Mouse (Mus musculus) neutrophil, adult 5-6 weeks (primary cell): Measurements from ENCODE around the gene Klf6. TPM values are rescaled to one million over a fixed set of nuclear protein-coding genes. Genes with fewer than 3 reads are reported as not detected.

Experiments used
- ATAC-seq: fragments of 151-379, 151-347 bp; 2 replicates; pipeline ENCODE4 v1.8.0; 2017; ENCODE audit warnings: mild to moderate bottlenecking, moderate TSS enrichment; ENCODE audit not compliant: insufficient number of reproducible peaks, poor library complexity, low FRiP score, severe bottlenecking; ENCODE audit errors: extremely low read depth
- total RNA-seq: library from RNA; stranded (forward); fragments of 200-1000 nt; gene quantifications from 2 replicates; pipeline ENCODE4 v1.2.3, GENCODE M21; 2017

Klf6 gene
- total RNA-seq, 1 experiment from 2014 or later, result 625 TPM

DNA sequence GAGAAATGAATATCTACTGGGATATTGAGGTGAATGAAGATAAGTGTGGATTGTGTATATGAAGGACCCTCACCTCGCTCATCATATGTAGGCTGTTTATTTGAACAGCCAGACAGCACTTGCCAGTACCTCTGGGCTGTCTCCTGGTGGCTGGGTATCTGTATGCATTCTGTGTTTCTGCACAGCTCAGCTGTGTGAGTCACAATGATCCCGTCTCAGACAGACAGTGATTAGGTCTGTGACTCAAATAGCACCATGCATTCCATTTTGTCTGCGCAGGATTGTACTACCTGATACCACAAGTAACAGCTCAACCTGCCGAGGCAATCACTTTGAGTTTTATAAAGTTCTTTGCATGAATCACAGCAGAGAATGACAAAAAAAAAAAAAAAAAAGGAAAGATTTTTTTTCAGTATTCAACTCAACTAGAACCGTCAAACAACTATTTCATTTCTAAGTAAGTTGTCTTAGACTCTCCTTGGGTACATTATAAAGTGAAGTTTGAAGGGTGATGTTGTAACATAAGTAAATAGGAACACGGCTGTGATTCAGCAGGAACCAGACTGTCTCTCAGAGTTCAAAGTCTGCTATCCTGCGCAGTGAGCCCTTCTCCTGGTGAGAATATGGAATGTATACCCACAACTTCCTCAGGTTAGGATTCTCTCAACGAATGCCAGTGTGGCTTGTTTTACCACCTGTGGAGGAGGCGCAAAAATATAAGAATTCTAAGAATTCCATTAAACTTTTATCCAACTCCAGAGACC, 31.6 kb downstream of the Klf6 start:
- ATAC-seq, result no peak

DNA sequence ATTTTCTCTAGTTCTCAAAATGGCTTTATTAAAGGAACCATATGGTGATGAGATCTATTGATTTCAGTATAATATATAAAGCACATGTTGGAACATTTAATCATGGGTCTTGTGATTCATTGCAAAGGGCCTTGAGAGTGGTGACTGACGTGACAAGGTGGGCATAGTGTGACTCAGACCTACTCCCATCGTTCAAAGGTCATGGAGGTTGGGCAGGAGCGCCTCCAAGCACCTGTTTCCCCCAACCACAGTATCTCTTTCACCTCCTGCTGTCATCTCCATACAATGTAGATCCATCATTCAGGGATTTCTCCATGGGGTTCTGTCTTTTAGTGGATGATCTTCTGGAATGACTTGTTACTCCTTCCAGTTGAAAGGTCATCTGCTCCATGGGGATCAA, 33.6 kb downstream of the Klf6 start:
- ATAC-seq, result no peak

DNA sequence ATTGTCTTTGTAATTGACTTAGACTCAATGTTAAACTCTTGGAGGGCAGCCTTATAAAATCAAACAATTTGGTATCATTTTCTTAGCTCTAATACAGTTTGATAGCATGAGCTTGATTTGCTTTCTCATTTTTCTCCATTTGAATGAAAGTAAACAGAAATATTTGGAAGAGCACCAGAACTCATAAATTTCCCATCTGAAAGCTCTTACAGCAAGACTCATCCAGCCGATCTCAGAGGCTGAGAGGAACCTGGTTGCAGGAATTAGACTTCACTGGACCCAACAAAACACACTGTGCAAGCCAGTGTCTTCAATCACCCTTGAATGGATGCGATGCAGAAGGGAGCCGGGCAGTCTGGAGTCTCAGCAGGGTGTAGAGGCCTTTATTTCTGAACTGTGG, 34.6 kb downstream of the Klf6 start:
- no peak for ATAC-seq

DNA sequence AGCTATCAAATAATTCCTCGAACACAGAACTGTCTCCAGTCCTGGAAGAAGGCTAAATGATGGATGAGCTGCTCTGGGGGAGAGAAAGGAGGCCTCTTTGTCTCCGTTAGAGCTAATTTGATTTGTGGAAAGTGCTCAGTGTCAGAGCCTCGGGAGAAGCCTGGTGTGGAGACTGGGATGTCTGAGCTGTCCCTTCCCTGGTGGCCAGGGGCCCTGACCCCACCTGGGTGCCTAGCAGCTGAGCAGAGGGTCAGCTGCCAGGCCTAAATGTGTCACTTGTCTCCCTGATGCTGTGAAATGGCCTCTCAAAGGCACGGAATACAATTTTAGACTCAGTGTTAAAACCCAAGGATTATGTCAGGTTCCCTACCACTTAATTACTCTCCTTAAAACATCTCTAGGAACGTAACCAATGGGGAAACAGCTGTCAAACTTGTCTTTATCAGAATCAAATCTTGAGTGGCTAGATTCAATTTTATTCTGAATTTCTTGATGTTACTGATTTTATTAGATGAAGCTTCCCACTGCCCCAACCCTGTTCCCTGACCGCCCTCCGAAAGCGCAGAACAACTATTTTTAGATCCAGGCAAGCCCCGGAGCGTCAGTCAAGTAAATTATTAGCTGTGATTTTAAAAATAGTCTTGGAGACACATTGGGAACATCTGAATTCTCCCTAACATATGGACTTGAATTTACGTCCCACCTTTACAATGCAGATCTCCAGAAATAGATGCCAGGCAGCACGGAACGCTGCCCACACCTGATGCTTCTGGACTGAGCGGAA, 36.1 kb downstream of the Klf6 start:
- no peak for ATAC-seq

DNA sequence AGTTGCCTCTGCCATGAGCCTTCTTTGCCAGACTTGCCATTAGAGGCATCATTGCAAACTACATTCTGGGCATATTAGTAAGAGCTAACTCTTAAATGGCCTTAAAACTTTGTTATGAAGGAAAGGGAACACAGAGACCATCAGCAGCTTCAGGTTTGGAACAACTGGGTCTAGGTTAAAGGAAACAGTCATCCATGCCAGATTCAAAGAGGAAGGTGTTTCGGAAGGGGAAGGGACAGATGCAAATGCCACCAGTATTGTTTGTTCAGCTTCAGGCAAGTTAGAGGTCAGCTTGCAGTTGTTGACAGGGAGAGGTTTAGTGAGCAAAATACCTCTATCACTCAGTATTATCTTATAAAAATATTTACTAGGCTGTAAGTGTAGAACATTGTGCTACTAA, 37.7 kb downstream of the Klf6 start:
- no peak for ATAC-seq

DNA sequence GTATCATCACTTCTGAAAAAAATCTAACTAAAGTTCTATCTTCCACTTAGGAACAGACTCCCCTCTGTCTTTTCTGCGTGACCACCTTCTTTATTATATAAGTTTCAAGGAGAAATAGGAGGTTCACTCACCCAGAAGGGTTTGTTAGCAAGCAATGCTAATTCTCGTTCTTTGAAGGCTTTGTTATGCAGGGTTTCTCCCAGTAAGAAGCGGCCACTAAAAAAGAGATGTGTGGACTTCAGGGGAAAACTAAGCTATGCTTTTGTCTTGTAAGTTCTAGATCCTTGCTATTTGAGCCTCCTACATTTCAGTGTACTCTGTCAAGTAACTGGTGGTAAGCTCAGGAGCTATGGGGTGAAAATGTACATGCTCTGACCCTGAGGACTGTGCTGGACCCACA, 38.4 kb downstream of the Klf6 start:
- no peak for ATAC-seq

DNA sequence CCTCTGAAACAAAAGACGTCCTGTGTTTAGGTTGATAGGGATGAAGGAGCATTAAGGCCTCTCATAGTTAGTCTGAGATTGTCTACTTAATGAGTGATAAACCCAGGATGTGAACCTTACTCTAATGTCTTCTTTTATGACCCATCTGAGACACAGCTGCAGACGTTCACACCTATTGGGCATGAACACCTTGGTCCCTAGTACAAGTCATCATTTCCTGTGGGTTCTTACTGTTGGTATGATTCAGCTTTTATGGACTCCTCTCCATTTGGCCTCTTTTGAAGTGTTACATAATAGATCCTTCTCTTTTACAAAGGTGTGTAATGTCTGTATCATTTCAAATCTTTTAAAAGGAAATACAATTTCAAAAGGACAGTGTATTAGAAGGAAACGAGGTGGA, 51.9 kb downstream of the Klf6 start:
- 0 out of 2 replicates have a peak, but pooled peaks have one; percentile 13 for ATAC-seq

DNA sequence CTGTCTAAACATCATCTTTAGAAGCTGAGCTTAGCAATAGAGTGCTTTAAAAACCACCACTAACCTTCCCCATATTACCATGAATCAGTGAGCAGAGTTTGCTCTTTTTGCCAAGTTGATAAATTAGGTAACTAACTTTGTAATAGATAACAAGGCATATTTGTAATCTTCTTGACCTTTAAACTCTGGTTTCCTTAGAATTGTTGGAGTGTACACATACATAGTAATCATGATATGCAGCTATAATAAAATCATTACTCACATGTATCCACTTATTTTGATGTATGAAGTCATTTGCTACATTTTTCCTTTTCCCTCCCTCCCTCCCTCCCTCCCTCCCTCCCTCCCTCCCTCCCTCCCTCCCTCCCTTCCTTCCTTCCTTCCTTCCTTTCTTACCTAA, 56.1 kb downstream of the Klf6 start:
- no peak for ATAC-seq

DNA sequence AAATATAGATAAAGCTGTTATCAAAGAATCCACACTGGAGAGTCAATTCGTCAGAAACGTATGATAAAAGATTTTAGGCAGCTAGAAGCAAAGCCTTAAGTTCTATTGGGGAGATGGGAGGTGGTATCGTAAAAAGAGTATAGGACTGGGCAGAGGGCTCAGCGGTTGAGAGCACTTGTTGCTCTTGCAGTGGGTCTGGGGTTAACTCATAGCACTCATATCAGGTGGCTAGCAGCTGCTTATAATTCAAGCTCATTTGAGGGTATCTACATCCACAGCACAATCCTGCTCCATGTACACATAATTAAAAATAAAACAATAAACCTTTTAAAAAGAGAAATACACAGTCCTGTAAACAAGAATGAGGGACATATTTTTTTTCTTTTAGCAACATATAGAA, 58.7 kb downstream of the Klf6 start:
- ATAC-seq, result no peak
